Mouse (Mus musculus): ENCODE data around the gene Agap1. TPM values are rescaled to one million over a fixed set of nuclear protein-coding genes. Genes with fewer than 3 reads are reported as not detected.

The Agap1 gene
- polyA plus RNA-seq, 1 experiment from 2014 or later, result 24.6 TPM

DNA sequence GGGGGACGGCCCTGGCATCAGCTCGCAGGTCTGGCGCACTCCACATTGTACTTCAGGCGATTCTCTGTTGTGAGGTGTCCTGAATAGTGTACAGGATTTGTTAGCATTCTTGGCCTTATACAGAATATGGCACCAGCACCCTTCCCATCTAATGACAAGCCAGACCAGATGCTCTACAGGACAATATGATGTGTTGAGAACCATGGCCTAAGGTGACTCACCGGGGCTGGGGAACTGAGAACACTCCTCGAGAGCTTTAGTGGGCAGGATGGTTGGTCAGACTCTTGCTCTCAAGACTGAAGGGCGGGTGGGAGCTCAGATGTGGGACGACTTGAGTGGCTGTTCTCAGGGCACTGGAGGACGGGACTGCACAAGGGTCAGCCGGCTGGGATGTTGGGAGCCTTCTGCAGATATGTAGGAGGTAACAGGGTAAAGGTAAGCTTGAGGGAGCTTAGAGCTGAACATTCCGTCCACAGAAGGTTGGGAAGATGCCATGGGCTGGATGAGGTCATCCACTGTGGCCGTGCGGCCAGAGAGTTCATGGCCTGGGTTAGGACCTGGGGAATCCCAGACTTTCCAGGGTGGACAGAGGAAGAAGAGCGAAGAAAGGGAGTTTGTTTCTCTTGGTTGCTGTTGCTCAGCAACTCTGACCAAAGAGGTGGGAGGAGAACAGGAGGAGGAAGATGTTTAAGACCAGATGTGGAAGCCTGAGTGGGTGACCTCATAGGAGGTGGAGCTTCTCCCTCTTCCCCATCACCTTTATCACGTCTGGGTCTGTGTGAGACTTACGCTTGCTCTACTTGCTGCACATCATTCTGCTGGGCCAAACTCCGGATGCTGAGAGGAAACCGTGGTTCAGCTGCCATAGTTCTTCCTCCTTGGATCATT, 100.6 kb downstream of the Agap1 start:
- Histone ChIP-seq H3K27ac (no peak overlapping the region), H3K4me3 (no peak overlapping the region), H3K4me1 (peaks cover 48% of the 10 kb centered on the region), H3K27me3 (no peaks in the 10 kb centered on the region), H3K36me3 (no peaks in the 10 kb centered on the region), H3K4me2 (replicated peaks) (no peak overlapping the region), H3K9ac (no peak overlapping the region), H3K9me3 (no peaks in the 10 kb centered on the region)
- WGBS, result 77% methylated on average over 18 of the region's 18 CpGs
- no peak for ATAC-seq (ENCODE audit: insufficient number of reproducible peaks, insufficient read depth, low FRiP score, low TSS enrichment)

DNA sequence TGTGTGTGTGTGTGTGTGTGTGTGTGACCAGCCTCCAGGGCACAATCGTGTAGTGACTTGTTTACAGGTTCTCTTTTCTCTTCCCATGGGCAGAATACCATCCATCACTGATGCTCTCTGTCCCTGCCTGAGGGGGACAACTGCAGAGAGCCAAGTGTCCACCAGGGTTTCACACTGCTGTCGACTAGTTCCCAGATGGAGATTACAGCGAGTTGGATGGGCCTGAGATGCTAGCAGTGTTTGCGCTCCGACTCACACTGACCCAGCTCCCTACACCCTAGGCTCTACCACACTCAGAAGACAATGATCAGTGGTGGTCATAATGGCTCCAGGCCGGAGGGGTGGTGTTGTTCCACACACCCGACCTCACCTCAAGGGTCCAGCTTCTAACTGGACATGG, 101.4 kb downstream of the Agap1 start:
- Histone ChIP-seq H3K4me2 (replicated peaks) (no peak overlapping the region), H3K36me3 (no peaks in the 10 kb centered on the region), H3K9ac (no peak overlapping the region), H3K27ac (no peak overlapping the region), H3K4me3 (no peak overlapping the region), H3K4me1 (peaks cover 40% of the 10 kb centered on the region), H3K27me3 (no peaks in the 10 kb centered on the region), H3K9me3 (no peaks in the 10 kb centered on the region)
- 83% methylated on average over 7 of the region's 7 CpGs for WGBS
- no peak for ATAC-seq (ENCODE audit: insufficient number of reproducible peaks, insufficient read depth, low FRiP score, low TSS enrichment)

DNA sequence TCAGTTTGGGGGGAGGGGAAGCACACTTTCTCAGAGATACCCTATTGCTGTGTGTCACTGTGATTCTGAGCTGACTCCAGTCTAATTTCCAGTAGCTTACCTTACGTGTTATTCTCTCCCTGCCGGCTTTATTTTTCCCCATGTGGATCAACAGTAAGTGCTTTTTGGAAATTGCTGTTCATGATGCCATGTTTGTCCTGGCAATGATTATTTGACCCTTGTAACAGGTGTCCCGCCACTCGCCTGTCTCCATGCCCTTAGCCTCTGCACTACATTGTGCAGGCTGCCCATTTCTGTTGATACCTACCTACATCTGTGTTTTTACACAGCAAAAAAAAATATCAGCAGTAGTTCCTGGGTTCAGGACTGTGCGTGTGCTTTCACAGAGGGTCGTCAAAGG, 102.8 kb downstream of the Agap1 start:
- Histone ChIP-seq H3K9me3 (no peaks in the 10 kb centered on the region), H3K27me3 (no peaks in the 10 kb centered on the region), H3K4me3 (no peak overlapping the region), H3K36me3 (no peaks in the 10 kb centered on the region), H3K9ac (no peak overlapping the region), H3K4me1 (peaks cover 40% of the 10 kb centered on the region), H3K27ac (no peak overlapping the region), H3K4me2 (replicated peaks) (no peak overlapping the region)
- ATAC-seq (ENCODE audit: insufficient number of reproducible peaks, insufficient read depth, low FRiP score, low TSS enrichment), result no peak
- 72% methylated on average over 6 of the region's 6 CpGs for WGBS

DNA sequence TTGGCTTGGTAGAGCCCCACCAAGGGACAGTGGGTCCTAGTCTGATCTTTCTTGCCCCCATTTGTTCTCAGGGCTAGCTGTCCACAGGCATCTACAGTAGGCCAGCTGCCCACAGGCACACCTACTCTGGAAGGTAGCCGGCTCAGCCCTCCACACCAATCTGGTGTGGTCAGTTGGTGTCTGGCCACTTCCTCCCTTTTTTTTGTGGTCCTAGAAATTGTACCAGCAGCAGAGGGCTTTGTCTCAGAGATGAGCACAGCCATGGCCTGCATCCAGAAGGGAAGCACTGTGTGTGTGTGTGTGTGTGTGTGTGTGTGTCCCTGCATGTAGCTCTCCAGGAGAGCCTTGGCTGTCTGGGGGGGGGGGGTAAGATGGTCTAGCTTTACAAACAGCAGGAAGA, 103.5 kb downstream of the Agap1 start:
- H3K4me2 ChIP-seq (replicated peaks), result no peak overlapping the region
- no peak overlapping the region for H3K9ac ChIP-seq
- H3K4me3 ChIP-seq, result no peak overlapping the region
- no peaks in the 10 kb centered on the region for H3K9me3 ChIP-seq
- no peaks in the 10 kb centered on the region for H3K27me3 ChIP-seq
- no peak overlapping the region for H3K27ac ChIP-seq
- no peaks in the 10 kb centered on the region for H3K36me3 ChIP-seq
- peaks cover 40% of the 10 kb centered on the region for H3K4me1 ChIP-seq
- no peak for ATAC-seq (ENCODE audit: insufficient number of reproducible peaks, insufficient read depth, low FRiP score, low TSS enrichment)
- 72% methylated on average over 1 of the region's 1 CpGs for WGBS

DNA sequence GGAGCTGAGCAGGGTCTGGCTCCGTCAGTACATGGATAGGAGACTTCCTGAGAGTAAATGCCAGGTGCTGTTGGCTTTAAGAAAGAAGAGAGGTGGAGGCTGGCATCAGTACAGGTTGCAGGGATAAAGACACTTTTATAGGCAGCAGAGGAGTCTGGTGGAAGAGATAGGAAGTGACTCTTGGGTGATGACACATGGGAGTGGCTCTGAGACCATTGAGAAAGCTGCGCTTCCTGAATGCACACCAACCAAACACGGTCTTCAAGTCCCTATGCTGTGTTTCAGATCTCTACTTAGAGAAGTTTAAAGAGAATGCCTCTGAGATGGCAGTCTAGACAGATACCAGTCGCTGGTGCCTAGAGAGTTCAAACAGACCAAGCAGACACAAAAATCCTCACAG, 108.8 kb downstream of the Agap1 start:
- Histone ChIP-seq H3K27me3 (no peaks in the 10 kb centered on the region), H3K36me3 (no peaks in the 10 kb centered on the region), H3K4me2 (replicated peaks) (no peak overlapping the region), H3K9me3 (no peaks in the 10 kb centered on the region), H3K9ac (no peak overlapping the region), H3K4me3 (no peak overlapping the region), H3K27ac (no peak overlapping the region), H3K4me1 (peaks cover 34% of the 10 kb centered on the region)
- 82% methylated on average over 4 of the region's 4 CpGs for WGBS
- no peak for ATAC-seq (ENCODE audit: insufficient number of reproducible peaks, insufficient read depth, low FRiP score, low TSS enrichment)

DNA sequence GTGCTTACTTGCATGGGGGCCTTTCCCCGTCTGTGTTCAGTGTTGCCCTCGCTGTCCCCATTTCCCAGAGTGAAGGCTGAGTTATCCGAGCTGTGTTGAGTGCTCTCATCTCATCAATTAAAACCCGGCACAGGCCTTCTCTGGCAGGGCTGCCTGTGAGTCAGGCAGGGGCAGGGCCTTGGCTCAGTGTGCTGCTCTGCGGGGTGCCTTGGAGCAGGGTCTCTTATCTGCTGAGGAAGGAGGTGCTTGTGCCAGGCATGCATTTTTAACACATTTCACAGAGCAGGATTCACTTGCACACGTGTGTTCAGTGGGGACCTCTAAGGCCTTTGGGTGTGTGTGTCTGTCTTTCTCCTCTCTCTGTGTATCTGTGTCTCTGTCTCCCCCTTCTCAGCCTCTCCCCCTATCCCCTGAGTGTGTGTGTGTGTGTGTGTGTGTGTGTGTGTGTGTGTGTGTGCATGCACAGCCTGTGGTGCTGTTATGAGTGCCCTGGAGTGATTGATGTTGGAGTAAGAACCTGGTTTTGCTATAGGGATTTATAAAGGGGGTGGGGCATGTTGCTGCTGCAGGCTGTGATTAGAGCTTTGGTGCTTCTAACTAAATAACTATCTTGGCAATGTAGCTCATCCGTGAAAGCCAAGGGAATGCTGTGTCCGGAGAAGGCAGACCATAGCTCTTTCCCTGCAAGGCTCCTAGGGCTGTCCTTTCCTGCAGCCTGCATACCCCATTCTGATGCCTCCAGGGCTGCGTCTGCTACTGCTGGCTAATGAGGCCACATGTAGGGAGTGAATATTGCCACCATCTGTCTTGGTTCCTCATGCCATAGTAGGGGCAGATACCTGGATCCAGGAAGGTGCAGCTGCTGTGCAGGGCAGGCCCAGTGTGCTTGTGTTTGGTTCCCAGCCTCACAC, 112.2 kb downstream of the Agap1 start:
- H3K4me1 ChIP-seq, result peaks cover 54% of the 10 kb centered on the region
- no peak overlapping the region for H3K9ac ChIP-seq
- no peak overlapping the region for H3K4me2 ChIP-seq (replicated peaks)
- H3K4me3 ChIP-seq, result no peak overlapping the region
- WGBS, result 37% methylated on average over 9 of the region's 9 CpGs
- H3K36me3 ChIP-seq, result no peaks in the 10 kb centered on the region
- ATAC-seq (ENCODE audit: insufficient number of reproducible peaks, insufficient read depth, low FRiP score, low TSS enrichment), result no peak
- no peaks in the 10 kb centered on the region for H3K27me3 ChIP-seq
- H3K27ac ChIP-seq, result no peak overlapping the region
- no peaks in the 10 kb centered on the region for H3K9me3 ChIP-seq

DNA sequence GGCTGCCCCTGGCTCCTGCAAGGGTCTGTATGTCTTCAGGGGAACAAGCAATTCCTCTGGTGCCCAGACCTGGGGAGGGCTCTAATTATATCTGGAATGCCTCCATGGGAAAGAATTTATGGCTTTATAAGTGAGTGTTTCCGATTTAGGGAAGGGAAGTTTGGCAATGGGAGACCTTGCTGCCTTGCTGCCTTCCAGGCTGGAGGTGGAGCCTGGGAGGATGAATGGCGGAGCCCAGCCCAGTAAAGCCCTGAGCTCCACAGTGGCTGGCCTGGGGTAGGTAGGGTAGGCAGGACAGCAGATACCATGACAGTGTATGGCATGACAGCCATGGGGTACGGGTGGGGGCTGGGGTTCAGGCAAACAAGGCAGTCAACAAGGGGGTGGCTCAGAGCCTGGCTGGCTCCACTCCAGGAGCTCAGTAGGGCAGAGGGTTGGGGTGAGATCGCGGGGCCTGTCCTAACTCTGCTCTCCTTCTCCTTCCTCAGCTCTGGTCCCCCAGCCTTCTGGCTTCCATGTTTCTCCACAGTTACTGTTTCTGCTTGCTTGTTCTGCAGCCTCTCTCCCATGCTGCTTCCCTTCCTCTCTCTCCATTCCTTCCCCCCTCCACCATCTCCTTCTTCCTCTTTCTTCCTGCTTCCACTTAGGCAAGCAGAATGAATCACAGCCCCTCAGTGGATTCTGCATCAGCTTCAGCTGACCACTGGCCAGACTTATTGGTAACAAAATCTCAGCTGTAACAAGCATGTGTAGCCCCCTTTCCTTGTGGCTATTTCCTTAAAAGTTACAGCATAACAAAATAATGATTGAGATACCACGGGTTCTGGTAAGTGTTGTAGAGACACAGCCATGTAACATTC, 114.2 kb downstream of the Agap1 start:
- Histone ChIP-seq H3K27me3 (no peaks in the 10 kb centered on the region), H3K9ac (no peak overlapping the region), H3K4me3 (no peak overlapping the region), H3K36me3 (no peaks in the 10 kb centered on the region), H3K27ac (no peak overlapping the region), H3K4me1 (peaks cover 54% of the 10 kb centered on the region), H3K9me3 (no peaks in the 10 kb centered on the region), H3K4me2 (replicated peaks) (no peak overlapping the region)
- WGBS, result 71% methylated on average over 6 of the region's 6 CpGs
- ATAC-seq (ENCODE audit: insufficient number of reproducible peaks, insufficient read depth, low FRiP score, low TSS enrichment), result no peak

DNA sequence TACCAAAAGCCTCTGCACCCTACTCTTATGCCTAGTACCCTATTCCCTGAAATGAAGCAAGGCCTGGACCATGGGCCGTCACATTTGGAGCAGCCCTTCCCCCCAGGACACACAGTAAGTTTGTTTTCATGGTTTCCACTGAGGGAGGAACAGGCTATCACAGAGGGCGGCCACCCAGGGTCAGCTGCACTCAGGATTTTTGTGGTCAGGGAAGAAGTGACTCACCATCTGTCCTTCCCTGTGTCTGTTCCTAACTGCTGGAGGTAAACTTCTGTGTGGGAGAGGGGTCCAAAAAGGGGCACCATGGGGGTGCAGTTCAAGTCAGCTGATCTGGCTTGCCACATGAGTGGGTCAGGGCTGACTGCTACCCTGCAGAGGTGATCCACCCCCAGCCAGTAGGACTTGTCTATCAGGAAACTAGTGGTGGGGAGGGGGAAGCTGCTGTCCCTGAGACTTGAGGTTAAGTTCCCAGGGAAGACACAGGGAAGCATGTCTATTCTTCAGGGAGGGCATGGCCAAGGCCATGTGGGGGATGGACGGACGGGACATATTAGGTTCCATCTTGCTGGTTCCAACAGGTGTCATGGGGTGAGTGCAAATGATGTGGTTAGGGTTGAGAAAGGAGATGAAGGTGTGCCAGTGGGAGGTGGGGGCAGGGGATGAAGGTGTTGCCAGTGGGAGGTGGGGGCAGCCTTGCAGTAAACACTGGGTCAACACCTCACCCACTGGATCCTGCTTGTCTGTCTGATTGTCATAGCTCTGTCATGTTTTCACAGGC, 116.1 kb downstream of the Agap1 start:
- WGBS, result 75% methylated on average over 4 of the region's 4 CpGs
- H3K4me1 ChIP-seq, result peaks cover 58% of the 10 kb centered on the region
- H3K4me2 ChIP-seq (replicated peaks), result no peak overlapping the region
- H3K27me3 ChIP-seq, result no peaks in the 10 kb centered on the region
- no peaks in the 10 kb centered on the region for H3K9me3 ChIP-seq
- no peaks in the 10 kb centered on the region for H3K36me3 ChIP-seq
- no peak overlapping the region for H3K4me3 ChIP-seq
- no peak overlapping the region for H3K9ac ChIP-seq
- no peak for ATAC-seq (ENCODE audit: insufficient number of reproducible peaks, insufficient read depth, low FRiP score, low TSS enrichment)
- H3K27ac ChIP-seq, result no peak overlapping the region

DNA sequence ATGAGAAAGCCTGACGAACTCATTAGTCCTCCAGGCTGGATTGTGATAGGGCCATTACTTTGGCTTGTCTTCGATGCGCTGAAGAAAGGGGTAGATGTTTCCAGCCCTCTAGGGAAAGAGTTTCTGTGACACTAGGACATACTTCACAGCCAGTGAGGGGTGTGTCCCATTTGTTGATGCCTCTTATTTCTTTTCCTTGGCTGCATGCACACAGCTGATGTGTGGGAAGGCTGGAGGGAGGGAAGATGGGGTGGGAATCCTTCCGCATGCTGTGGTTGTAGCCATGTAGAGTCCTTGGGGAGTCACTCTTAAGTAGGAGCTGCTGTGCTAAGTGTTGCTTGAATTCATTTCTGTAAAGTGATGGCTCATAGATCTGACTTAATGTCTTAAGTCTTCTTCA, 118.9 kb downstream of the Agap1 start:
- no peaks in the 10 kb centered on the region for H3K27me3 ChIP-seq

DNA sequence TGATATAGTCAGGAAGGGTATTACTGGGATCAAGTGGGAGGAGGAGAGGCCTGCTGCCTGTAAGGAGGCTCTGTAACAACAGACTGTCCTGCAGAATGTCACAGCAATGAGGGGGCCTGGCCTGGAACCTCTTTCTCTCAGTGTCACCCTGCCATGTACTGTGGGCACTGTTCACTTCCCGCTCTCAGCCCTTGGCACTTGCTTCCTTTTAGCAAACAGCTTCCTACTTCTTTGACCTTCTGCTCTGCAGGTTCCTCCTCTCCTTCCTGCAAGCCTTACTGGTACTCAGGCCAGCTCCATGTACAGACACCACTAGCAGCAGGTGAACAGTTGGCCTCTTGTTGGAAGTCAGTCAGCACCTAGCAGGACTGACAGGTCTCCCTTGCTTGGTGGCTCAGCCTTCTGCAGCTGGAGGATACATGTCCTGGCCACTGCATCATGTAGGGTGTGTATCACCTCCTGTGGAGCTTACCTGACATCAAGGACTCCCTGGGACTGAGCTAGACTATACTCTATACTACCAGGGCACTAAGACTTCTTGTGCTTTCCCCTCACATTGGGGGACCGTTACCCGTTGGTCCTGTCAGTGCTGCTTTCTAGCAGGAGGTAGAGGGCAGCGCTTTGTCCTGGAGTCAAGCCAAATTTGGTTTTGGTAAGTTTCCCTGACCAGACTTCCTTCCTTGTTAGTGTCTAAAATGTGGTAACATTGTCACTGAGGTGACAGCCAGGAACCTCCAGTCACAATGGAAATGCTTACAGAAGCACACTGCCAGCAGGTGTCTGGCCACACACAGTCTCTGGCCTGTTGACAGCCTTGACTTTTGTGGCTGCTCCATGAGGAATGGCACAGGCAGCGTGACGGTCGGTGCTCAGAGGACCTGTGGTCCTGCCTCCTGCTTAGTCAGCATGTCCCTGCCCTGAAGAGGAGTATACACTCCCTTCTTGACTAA, 120.6 kb downstream of the Agap1 start:
- Histone ChIP-seq H3K9ac (no peak overlapping the region), H3K4me2 (replicated peaks) (no peak overlapping the region), H3K36me3 (no peaks in the 10 kb centered on the region), H3K9me3 (no peaks in the 10 kb centered on the region), H3K27ac (no peak overlapping the region), H3K27me3 (no peaks in the 10 kb centered on the region), H3K4me1 (peaks cover 35% of the 10 kb centered on the region), H3K4me3 (no peak overlapping the region)
- WGBS, result 63% methylated on average over 7 of the region's 7 CpGs
- no peak for ATAC-seq (ENCODE audit: insufficient number of reproducible peaks, insufficient read depth, low FRiP score, low TSS enrichment)

More for the DNA sequence above, 118.9 kb downstream of the Agap1 start:
- 93% methylated on average over 4 of the region's 4 CpGs for WGBS
- Histone ChIP-seq H3K27ac (no peak overlapping the region), H3K9me3 (no peaks in the 10 kb centered on the region), H3K4me2 (replicated peaks) (no peak overlapping the region), H3K36me3 (no peaks in the 10 kb centered on the region), H3K4me1 (peaks cover 49% of the 10 kb centered on the region), H3K4me3 (no peak overlapping the region), H3K9ac (no peak overlapping the region)
- no peak for ATAC-seq (ENCODE audit: insufficient number of reproducible peaks, insufficient read depth, low FRiP score, low TSS enrichment)

All from embryonic facial prominence, embryonic 12.5 days (tissue).